Mouse (Mus musculus) G1E (cell line): ENCODE measurements around the gene Hexim1. TPM values are rescaled to one million over a fixed set of nuclear protein-coding genes. Genes with fewer than 3 reads are reported as not detected.

Experiments
- ATAC-seq: 2 replicates; pipeline ENCODE4 v1.8.0; 2016; ENCODE audit warnings: mild to moderate bottlenecking; ENCODE audit not compliant: insufficient number of reproducible peaks, poor library complexity, low FRiP score, severe bottlenecking; ENCODE audit errors: extremely low read depth
- DNase-seq: peaks from one replicate; pipeline ENCODE4 v3.0.0; 2012; ENCODE audit warnings: low spot score
- H3K27me3 ChIP-seq: 2 replicates; pipeline ENCODE4 v1.6.1; 2012; ENCODE audit warnings: mild to moderate bottlenecking, low read length, inconsistent platforms; ENCODE audit not compliant: insufficient read depth
- H3K36me3 ChIP-seq: replicated peaks from 2 replicates; pipeline ENCODE3; 2012; ENCODE audit warnings: mild to moderate bottlenecking, inconsistent platforms
- H3K4me1 ChIP-seq: 2 replicates; pipeline ENCODE4 v1.6.1; 2012; ENCODE audit warnings: low read depth, low read length, inconsistent platforms, mixed read lengths; ENCODE audit not compliant: insufficient read depth
- H3K4me3 ChIP-seq: 2 replicates; pipeline ENCODE4 v1.5.1; 2012; ENCODE audit warnings: low read depth, mild to moderate bottlenecking, inconsistent platforms, low read length, moderate library complexity, mixed read lengths
- H3K9me3 ChIP-seq: replicated peaks from 2 replicates; pipeline ENCODE4 v1.6.1; 2012; ENCODE audit warnings: inconsistent platforms
- CTCF ChIP-seq: IDR thresholded peaks from 2 replicates; pipeline ENCODE4 v1.5.1; 2012; ENCODE audit warnings: low read depth, low read length, inconsistent platforms, mixed read lengths
- GATA1 ChIP-seq: IDR thresholded peaks from 2 replicates; pipeline ENCODE4 v1.6.1; 2012; ENCODE audit warnings: borderline replicate concordance, low read length, inconsistent platforms, mixed read lengths
- GATA2 ChIP-seq: IDR thresholded peaks from 2 replicates; pipeline ENCODE4 v1.6.1; 2012; ENCODE audit warnings: low read depth, low read length, inconsistent platforms, borderline replicate concordance
- POLR2AphosphoS5 ChIP-seq: IDR thresholded peaks from 2 replicates; pipeline ENCODE4 v1.6.1; 2012; ENCODE audit warnings: low read depth, low read length, inconsistent platforms; ENCODE audit not compliant: insufficient replicate concordance
- TAL1 ChIP-seq: conservative IDR thresholded peaks from 2 replicates; pipeline ENCODE4 v1.6.1; 2012; ENCODE audit warnings: low read depth, low read length, inconsistent platforms, mixed read lengths
- polyA plus RNA-seq: library from polyadenylated mRNA; stranded (reverse); fragments of >175 nt; gene quantifications from 2 replicates; pipeline ENCODE4 v1.2.3, GENCODE M21; 2012
- total RNA-seq, 2 experiments: library from RNA; stranded (forward) in 1 of 2; stranded (reverse) in 1 of 2; fragments of 200-1000 nt in 1 of 2; fragments of >200 nt in 1 of 2; fragmentation: Nextera tagmentation in 1 of 2; gene quantifications; 2 replicates each; pipeline ENCODE4 v1.2.3; 2014 to 2017

Hexim1 gene
- total and polyA plus RNA-seq, 3 experiments, result 16.6 to 39.4 (median 25.7) TPM

GRCm38 (mm10) chr11:103144309-103145285, 28.6 kb downstream of the Hexim1 start:
- Histone ChIP-seq H3K27me3 (peaks cover 29% of the 10 kb centered on the region), H3K4me3 (no peak overlapping the region), H3K4me1 (peaks cover 45% of the 10 kb centered on the region), H3K9me3 (no peaks in the 10 kb centered on the region), H3K36me3 (peaks cover 20% of the 10 kb centered on the region)
- DNase-seq (no peak), ATAC-seq (no peak)
- TF ChIP-seq GATA2 (no peak), CTCF (no peak), TAL1 (no peak), POLR2AphosphoS5 (no peak), GATA1 (no peak)

GRCm38 (mm10) chr11:103146386-103146785, 30.4 kb downstream of the Hexim1 start:
- Histone ChIP-seq H3K36me3 (peaks cover 3% of the 10 kb centered on the region), H3K9me3 (no peaks in the 10 kb centered on the region), H3K4me1 (peaks cover 35% of the 10 kb centered on the region), H3K27me3 (peaks cover 33% of the 10 kb centered on the region), H3K4me3 (no peak overlapping the region)
- ATAC-seq, result no peak
- no peak for DNase-seq
- TF ChIP-seq GATA1, result no peak
- TF ChIP-seq TAL1, result no peak
- no peak for TF ChIP-seq CTCF
- TF ChIP-seq POLR2AphosphoS5, result no peak
- TF ChIP-seq GATA2, result no peak

- Histone ChIP-seq H3K9me3 (no peaks in the 10 kb centered on the region), H3K36me3 (no peaks in the 10 kb centered on the region), H3K4me3 (no peak overlapping the region), H3K27me3 (peaks cover 29% of the 10 kb centered on the region), H3K4me1 (peaks cover 23% of the 10 kb centered on the region)
- ATAC-seq, result no peak
- TF ChIP-seq POLR2AphosphoS5 (no peak), GATA2 (no peak), TAL1 (no peak)
- no peak for DNase-seq
Measured at GRCm38 (mm10) chr11:103147766-103148165, 31.7 kb downstream of the Hexim1 start.

GRCm38 (mm10) chr11:103149771-103150170, 33.7 kb downstream of the Hexim1 start:
- H3K9me3 ChIP-seq, result no peaks in the 10 kb centered on the region
- DNase-seq (no peak), ATAC-seq (no peak)
- TF ChIP-seq CTCF (no peak), POLR2AphosphoS5 (no peak), TAL1 (no peak), GATA2 (no peak), GATA1 (no peak)
- no peak overlapping the region for H3K4me3 ChIP-seq
- H3K27me3 ChIP-seq, result peaks cover 23% of the 10 kb centered on the region
- peaks cover 10% of the 10 kb centered on the region for H3K4me1 ChIP-seq
- H3K36me3 ChIP-seq, result no peaks in the 10 kb centered on the region

GRCm38 (mm10) chr11:103158621-103159478, 42.8 kb downstream of the Hexim1 start:
- no peaks in the 10 kb centered on the region for H3K27me3 ChIP-seq
- peak; percentile 81 for TF ChIP-seq CTCF
- no peak for TF ChIP-seq GATA1
- peak; percentile 75 for ATAC-seq
- H3K36me3 ChIP-seq, result no peaks in the 10 kb centered on the region
- peak; percentile 93 for DNase-seq
- peak overlapping the region; percentile 68; the same call in 1 of the 2 replicates for H3K4me3 ChIP-seq
- H3K9me3 ChIP-seq, result no peaks in the 10 kb centered on the region
- peaks cover 15% of the 10 kb centered on the region for H3K4me1 ChIP-seq

GRCm38 (mm10) chr11:103160738-103161137, 44.7 kb downstream of the Hexim1 start:
- Histone ChIP-seq H3K9me3 (peaks cover under 1% of the 10 kb centered on the region; the same call in 1 of the 2 replicates), H3K4me1 (peaks cover 19% of the 10 kb centered on the region), H3K4me3 (no peak overlapping the region), H3K27me3 (0 out of 2 replicates have a peak, but pooled peaks cover 2% of the 10 kb centered on the region), H3K36me3 (no peaks in the 10 kb centered on the region)
- TF ChIP-seq CTCF, result no peak
- TF ChIP-seq POLR2AphosphoS5, result no peak
- no peak for TF ChIP-seq GATA1
- TF ChIP-seq GATA2, result no peak
- TF ChIP-seq TAL1, result no peak
- no peak for DNase-seq
- no peak for ATAC-seq
